Mouse (Mus musculus) ovary, adult 18-20 months (tissue): Measurements from ENCODE around the gene Ankrd27.

Experiments used
- DNase-seq: peaks from one replicate; pipeline ENCODE4 v3.0.0; 2022; ENCODE audit warnings: low spot score, mixed read lengths

Gene Ankrd27

GRCm38 (mm10) chr7:35584068-35584785 is 1.8 kb upstream of the Ankrd27 start:
- no peak for DNase-seq

- DNase-seq = no peak
Observed at GRCm38 (mm10) chr7:35584786-35585190, 1.3 kb upstream of the Ankrd27 start.

GRCm38 (mm10) chr7:35585191-35586054 is 621 bp upstream of the Ankrd27 start, which contains the start of gene Rgs9bp:
Gene Rgs9bp (minus strand): TSS chr7:35585582.
- DNase-seq = peak; percentile 38

GRCm38 (mm10) chr7:35586906-35587445 is 932 bp downstream of the Ankrd27 start:
- DNase-seq = no peak

GRCm38 (mm10) chr7:35587728-35588127 is 1.7 kb downstream of the Ankrd27 start:
- no peak for DNase-seq

- DNase-seq = no peak
Observed at GRCm38 (mm10) chr7:35588680-35589428, 2.8 kb downstream of the Ankrd27 start.

- no peak for DNase-seq
Observed at GRCm38 (mm10) chr7:35589485-35589884, 3.4 kb downstream of the Ankrd27 start.

- no peak for DNase-seq
Observed at GRCm38 (mm10) chr7:35590731-35591191, 4.7 kb downstream of the Ankrd27 start.

GRCm38 (mm10) chr7:35594311-35594710 is 8.3 kb downstream of the Ankrd27 start:
- no peak for DNase-seq

GRCm38 (mm10) chr7:35599492-35599891 is 13.4 kb downstream of the Ankrd27 start:
- no peak for DNase-seq

- no peak for DNase-seq
Observed at GRCm38 (mm10) chr7:35600031-35600430, 14.0 kb downstream of the Ankrd27 start.

- DNase-seq = no peak
Observed at GRCm38 (mm10) chr7:35601106-35601505, 15.1 kb downstream of the Ankrd27 start.

GRCm38 (mm10) chr7:35602766-35603165 is 16.7 kb downstream of the Ankrd27 start:
- no peak for DNase-seq

- no peak for DNase-seq
Observed at GRCm38 (mm10) chr7:35606816-35607215, 20.8 kb downstream of the Ankrd27 start.

- DNase-seq = no peak
Observed at GRCm38 (mm10) chr7:35609245-35609644, 23.2 kb downstream of the Ankrd27 start.

GRCm38 (mm10) chr7:35617513-35617912 is 31.5 kb downstream of the Ankrd27 start:
- no peak for DNase-seq

- DNase-seq = no peak
Observed at GRCm38 (mm10) chr7:35622626-35623025, 36.6 kb downstream of the Ankrd27 start.

- no peak for DNase-seq
Observed at GRCm38 (mm10) chr7:35626038-35626437, 40.0 kb downstream of the Ankrd27 start.

- DNase-seq = no peak
Observed at GRCm38 (mm10) chr7:35627371-35627770, 41.3 kb downstream of the Ankrd27 start.

GRCm38 (mm10) chr7:35628496-35628895 is 42.5 kb downstream of the Ankrd27 start:
- no peak for DNase-seq

GRCm38 (mm10) chr7:35636229-35636628 is 50.2 kb downstream of the Ankrd27 start:
- no peak for DNase-seq

GRCm38 (mm10) chr7:35636874-35637273 is 50.8 kb downstream of the Ankrd27 start:
- no peak for DNase-seq
